Mouse (Mus musculus) hindbrain, embryonic 15.5 days (tissue): ENCODE data around the gene Eva1a. TPM values are rescaled to one million over a fixed set of nuclear protein-coding genes. Genes with fewer than 3 reads are reported as not detected.

Source experiments
- ATAC-seq: fragments of 200-750 bp; cut with Nextera tagmentation; 2 replicates; pipeline ENCODE4 v1.8.0; 2017; ENCODE audit warnings: low read depth, moderate number of reproducible peaks, moderate TSS enrichment; ENCODE audit not compliant: low FRiP score
- H3K27ac ChIP-seq: fragments of 300-500 bp; sonication (generic); replicated peaks from 2 replicates; pipeline ENCODE4 v1.5.1; 2015; ENCODE audit warnings: mild to moderate bottlenecking, inconsistent platforms
- H3K27me3 ChIP-seq: fragments of 300-500 bp; sonication (generic); 2 replicates; pipeline ENCODE4 v1.6.1; 2015; ENCODE audit warnings: control low read depth, inconsistent platforms
- H3K36me3 ChIP-seq: fragments of 300-500 bp; sonication (generic); 2 replicates; pipeline ENCODE4 v1.6.1; 2015; ENCODE audit warnings: control low read depth, inconsistent platforms
- H3K4me1 ChIP-seq: fragments of 300-500 bp; sonication (generic); replicated peaks from 2 replicates; pipeline ENCODE4 v1.6.1; 2015; ENCODE audit warnings: control low read depth, inconsistent platforms
- H3K4me2 ChIP-seq: fragments of 300-500 bp; sonication (generic); 2 replicates; pipeline ENCODE4 v1.6.1; 2015; ENCODE audit warnings: moderate library complexity, mild to moderate bottlenecking, inconsistent platforms
- H3K4me3 ChIP-seq: fragments of 300-500 bp; sonication (generic); 2 replicates; pipeline ENCODE4 v1.5.1; 2015; ENCODE audit warnings: mild to moderate bottlenecking, inconsistent platforms
- H3K9ac ChIP-seq: fragments of 300-500 bp; sonication (generic); 2 replicates; pipeline ENCODE4 v1.6.1; 2015; ENCODE audit warnings: inconsistent platforms
- H3K9me3 ChIP-seq: fragments of 300-500 bp; sonication (generic); 2 replicates; pipeline ENCODE4 v1.6.1; 2016; ENCODE audit warnings: control low read depth, inconsistent platforms
- WGBS: fragments of 180-500 bp; shearing (Covaris S2); methylation state at CpG from one replicate; pipeline ENCODE4 v1.1.7; 2015; 5-methylcytosine and 5-hydroxymethylcytosine counted together
- polyA plus RNA-seq: library from polyadenylated mRNA; unstranded; fragments of >200 nt; fragmentation: Nextera tagmentation; extraction: Ambion mirVana; gene quantifications from 2 replicates; pipeline ENCODE4 v1.2.1, GENCODE M21; 2015

Eva1a gene
- polyA plus RNA-seq, 1 experiment from 2014 or later: 0.49 TPM

DNA sequence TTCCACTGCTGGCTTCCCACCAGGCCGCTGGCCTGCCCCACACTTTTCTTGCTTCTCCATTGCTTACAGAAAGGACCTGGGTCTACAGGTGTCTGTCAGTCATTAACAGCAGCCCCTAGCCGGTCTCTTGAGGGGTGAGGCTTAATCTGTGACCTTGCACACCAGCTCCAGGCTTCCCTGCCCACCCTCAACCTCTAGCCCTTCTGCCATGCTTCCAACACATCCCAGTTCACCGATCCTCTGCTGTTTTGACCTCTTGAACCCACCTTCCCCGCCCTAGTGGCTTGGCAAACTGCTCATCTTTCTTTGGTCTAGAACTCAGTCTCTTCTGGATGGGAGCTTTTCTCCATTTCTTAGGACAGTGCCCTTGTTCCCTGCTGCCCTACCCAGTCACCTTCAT is 2.8 kb downstream of the Eva1a start:
- WGBS: 45% methylated on average over 4 of the region's 4 CpGs
- no peak for ATAC-seq
- Histone ChIP-seq H3K27ac (no peak overlapping the region), H3K27me3 (peaks cover 32% of the 10 kb centered on the region), H3K9ac (no peak overlapping the region), H3K4me1 (peaks cover 18% of the 10 kb centered on the region), H3K4me2 (no peak overlapping the region), H3K4me3 (no peak overlapping the region), H3K36me3 (no peaks in the 10 kb centered on the region), H3K9me3 (no peaks in the 10 kb centered on the region)

DNA sequence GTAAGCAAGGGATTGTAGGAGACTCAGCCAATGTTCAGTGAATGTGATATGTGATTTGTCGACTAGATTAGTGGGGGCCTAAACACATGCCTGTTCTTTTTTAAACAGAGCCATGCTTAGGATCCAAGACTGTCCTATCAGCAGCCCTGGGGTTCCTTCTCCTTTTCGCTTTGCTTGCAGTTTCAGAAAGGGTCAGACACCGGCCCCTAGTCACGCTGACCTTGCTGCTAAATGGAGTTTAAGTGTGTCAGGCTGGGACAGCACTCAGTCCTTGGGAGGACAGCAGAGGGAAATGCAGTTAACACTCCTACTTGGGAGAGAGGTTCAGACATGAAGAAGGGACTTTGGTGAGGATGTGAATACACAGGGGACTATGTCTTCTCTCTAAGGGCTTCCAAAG is 3.7 kb downstream of the Eva1a start:
- WGBS: 82% methylated on average over 4 of the region's 4 CpGs
- no peak overlapping the region for H3K27ac ChIP-seq
- no peak overlapping the region for H3K4me2 ChIP-seq
- no peak overlapping the region for H3K4me3 ChIP-seq
- H3K9ac ChIP-seq: no peak overlapping the region
- no peaks in the 10 kb centered on the region for H3K9me3 ChIP-seq
- H3K36me3 ChIP-seq: no peaks in the 10 kb centered on the region
- no peak for ATAC-seq
- H3K27me3 ChIP-seq: peaks cover 32% of the 10 kb centered on the region
- H3K4me1 ChIP-seq: peaks cover 18% of the 10 kb centered on the region

DNA sequence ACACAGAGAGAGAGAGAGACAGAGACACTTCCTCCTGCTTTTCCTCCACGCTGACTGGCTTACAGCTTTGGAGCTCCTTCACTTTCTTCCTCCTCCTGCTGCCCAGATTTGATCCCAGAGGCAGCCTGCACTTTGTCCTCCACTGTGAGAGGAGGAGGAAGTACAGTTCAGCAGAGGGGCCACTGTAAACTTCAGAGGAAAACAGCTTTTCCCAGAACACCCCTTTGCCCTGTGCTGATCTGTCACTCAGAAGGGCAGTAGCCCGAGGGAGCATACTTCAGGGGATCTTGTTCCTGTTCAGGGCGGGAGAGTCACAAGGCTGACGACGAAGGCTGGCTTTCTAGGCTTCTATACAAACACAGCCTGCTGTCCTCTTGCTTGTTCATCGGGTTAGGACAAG is 7.1 kb downstream of the Eva1a start:
- no peaks in the 10 kb centered on the region for H3K36me3 ChIP-seq
- peaks cover 15% of the 10 kb centered on the region for H3K27me3 ChIP-seq
- H3K4me3 ChIP-seq: no peak overlapping the region
- H3K9me3 ChIP-seq: no peaks in the 10 kb centered on the region
- no peak overlapping the region for H3K9ac ChIP-seq
- no peak overlapping the region for H3K27ac ChIP-seq
- peaks cover under 1% of the 10 kb centered on the region for H3K4me1 ChIP-seq
- no peak overlapping the region for H3K4me2 ChIP-seq
- 69% methylated on average over 6 of the region's 6 CpGs for WGBS
- ATAC-seq: no peak

DNA sequence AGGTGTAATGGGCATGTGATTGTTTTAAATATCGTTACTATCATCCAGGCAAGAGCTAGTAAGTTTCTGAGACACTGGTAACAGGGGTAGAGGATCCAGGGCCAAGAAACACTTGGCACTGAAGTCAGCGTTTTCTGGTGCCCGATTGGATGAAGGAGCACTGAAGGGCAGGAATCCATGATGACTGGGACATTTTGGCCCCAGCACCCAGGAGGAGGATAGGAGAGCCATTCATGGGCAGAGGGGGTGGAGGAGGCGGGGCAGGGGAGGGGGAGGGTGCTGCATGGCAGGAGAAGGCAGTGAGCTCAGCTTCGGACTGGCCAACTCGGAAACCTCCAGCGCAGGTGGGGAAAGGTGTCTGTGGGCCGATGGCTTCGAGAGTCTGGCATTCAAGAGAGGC is 9.4 kb downstream of the Eva1a start:
- no peak overlapping the region for H3K4me3 ChIP-seq
- no peak overlapping the region for H3K4me2 ChIP-seq
- H3K9ac ChIP-seq: no peak overlapping the region
- 83% methylated on average over 9 of the region's 9 CpGs for WGBS
- no peaks in the 10 kb centered on the region for H3K9me3 ChIP-seq
- ATAC-seq: no peak
- H3K27ac ChIP-seq: no peak overlapping the region
- H3K36me3 ChIP-seq: no peaks in the 10 kb centered on the region
- H3K27me3 ChIP-seq: no peaks in the 10 kb centered on the region
- no peaks in the 10 kb centered on the region for H3K4me1 ChIP-seq

DNA sequence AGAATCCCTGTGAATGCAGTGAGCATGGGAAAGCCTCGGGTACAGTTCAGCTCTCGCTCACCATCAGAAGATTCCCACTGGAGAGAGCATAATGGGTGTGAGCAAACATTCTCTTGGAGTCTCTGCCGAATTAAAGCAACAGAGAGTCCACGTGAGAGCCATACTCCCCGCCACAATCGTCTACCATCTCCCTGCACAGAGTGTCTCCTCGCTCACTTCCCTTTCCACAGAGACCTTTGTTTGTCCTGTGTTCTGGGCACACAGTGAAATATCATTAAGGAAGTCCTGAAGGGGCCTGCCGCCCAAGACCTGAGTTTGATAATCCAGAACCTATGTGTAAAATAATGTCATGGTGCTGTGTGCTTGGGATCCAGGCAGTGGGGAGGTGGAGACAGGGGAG is 10.7 kb downstream of the Eva1a start:
- H3K27ac ChIP-seq: no peak overlapping the region
- H3K4me3 ChIP-seq: no peak overlapping the region
- WGBS: 81% methylated on average over 8 of the region's 8 CpGs
- no peak overlapping the region for H3K4me2 ChIP-seq
- H3K9me3 ChIP-seq: no peaks in the 10 kb centered on the region
- H3K36me3 ChIP-seq: no peaks in the 10 kb centered on the region
- no peaks in the 10 kb centered on the region for H3K27me3 ChIP-seq
- H3K4me1 ChIP-seq: no peaks in the 10 kb centered on the region
- no peak overlapping the region for H3K9ac ChIP-seq
- no peak for ATAC-seq

DNA sequence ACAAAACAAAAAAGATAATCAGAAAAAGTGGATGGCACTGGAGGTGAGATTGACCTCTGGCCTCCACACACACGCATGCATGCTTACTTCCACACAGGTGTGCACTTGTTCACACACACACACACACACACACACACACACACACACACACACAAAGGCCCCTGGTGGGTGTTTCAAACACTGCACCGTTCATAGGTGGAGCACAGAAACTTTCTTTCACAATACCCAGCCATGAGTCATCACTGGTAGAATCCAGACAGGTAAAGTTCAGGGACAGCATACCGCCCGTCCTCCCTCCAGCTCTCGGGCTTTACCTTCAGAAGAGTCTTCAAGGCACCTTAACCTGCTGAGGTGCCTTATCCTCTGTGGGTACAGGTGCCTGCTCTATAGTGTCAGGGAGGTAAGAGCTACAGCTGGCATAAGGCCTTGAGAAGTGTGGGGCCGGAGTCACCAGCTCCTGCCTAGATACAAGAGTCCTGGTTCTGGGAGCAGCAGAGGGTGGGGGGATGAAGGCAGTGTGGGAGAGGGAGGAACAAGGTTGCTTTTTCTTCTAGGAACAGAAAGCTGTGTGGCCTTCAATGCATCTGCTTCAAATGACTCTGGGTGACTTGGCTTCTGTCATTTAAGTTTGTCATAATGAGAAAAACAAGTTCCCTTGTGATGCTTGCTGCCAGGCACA is 11.3 kb downstream of the Eva1a start:
- H3K36me3 ChIP-seq: no peaks in the 10 kb centered on the region
- 93% methylated on average over 6 of the region's 6 CpGs for WGBS
- H3K4me3 ChIP-seq: no peak overlapping the region
- H3K27ac ChIP-seq: no peak overlapping the region
- H3K9ac ChIP-seq: no peak overlapping the region
- H3K4me2 ChIP-seq: no peak overlapping the region
- no peaks in the 10 kb centered on the region for H3K4me1 ChIP-seq
- no peaks in the 10 kb centered on the region for H3K27me3 ChIP-seq
- ATAC-seq: no peak
- H3K9me3 ChIP-seq: no peaks in the 10 kb centered on the region

DNA sequence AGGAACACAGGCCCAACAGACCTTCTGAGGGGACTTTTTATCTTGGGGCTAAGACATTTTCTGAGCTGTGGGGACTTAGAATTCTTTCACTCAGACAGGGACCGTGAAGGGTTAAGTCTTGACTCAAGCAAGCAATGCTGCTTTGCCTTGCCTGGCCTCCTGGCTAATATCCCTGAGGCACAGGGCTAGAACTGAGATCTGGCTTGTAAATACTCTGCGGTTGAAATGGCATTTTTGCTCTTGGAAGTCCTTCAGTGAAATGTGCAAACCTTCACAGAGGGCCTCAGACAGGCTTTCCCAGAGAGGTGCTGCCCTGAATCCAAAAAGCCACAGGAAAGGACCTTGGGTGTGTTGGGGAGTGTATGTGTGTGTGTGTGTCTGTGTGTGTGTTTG is 11.9 kb downstream of the Eva1a start:
- H3K9me3 ChIP-seq: no peaks in the 10 kb centered on the region
- H3K4me1 ChIP-seq: no peaks in the 10 kb centered on the region
- no peak for ATAC-seq
- 87% methylated on average over 2 of the region's 2 CpGs for WGBS
- H3K4me3 ChIP-seq: no peak overlapping the region
- H3K27ac ChIP-seq: no peak overlapping the region
- H3K27me3 ChIP-seq: no peaks in the 10 kb centered on the region
- no peaks in the 10 kb centered on the region for H3K36me3 ChIP-seq
- H3K4me2 ChIP-seq: no peak overlapping the region
- no peak overlapping the region for H3K9ac ChIP-seq

DNA sequence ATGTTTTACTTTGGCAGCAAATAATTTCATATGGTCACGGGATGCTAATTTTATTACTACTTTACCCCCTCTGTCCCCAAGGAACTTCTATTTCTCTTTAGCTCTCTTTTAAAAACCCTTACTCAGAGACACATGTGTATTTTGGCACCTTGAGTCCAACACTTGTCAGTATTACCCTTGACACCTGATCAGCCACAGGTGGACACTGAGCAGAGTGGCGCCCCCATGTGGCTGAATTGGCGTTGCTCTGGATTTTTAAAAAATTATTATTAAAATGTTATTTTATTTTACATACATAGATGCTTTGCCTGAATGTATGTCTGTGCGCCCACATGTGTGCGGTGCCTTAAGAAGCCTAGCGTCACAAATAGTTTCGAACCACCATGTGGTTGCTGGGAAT is 14.0 kb downstream of the Eva1a start:
- WGBS: 77% methylated on average over 7 of the region's 7 CpGs
- Histone ChIP-seq H3K36me3 (no peaks in the 10 kb centered on the region), H3K4me3 (no peak overlapping the region), H3K4me2 (no peak overlapping the region), H3K27ac (no peak overlapping the region), H3K9ac (no peak overlapping the region), H3K27me3 (no peaks in the 10 kb centered on the region), H3K4me1 (no peaks in the 10 kb centered on the region), H3K9me3 (no peaks in the 10 kb centered on the region)
- ATAC-seq: no peak

DNA sequence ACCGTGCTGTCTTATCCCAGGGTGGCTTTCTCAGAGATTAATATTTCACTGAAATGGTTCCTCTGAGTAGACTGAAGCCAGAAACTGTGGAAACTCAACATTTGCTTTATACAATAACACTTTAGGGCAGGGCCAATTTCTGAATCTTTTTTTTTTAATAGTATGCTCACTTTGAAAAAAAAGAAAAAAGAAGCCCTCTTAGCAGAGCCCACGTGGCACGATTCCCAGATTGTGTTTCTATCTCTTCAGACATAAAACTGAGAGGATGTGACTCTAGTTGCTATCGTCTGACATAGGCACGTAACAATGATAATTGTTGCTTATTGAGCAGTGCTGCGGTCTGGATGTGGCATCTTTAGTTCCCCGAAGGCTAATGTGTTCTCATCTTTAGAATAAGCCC is 19.1 kb downstream of the Eva1a start:
- no peaks in the 10 kb centered on the region for H3K4me1 ChIP-seq
- H3K9ac ChIP-seq: no peak overlapping the region
- no peaks in the 10 kb centered on the region for H3K9me3 ChIP-seq
- ATAC-seq: no peak
- H3K27ac ChIP-seq: no peak overlapping the region
- WGBS: 75% methylated on average over 7 of the region's 7 CpGs
- H3K4me3 ChIP-seq: no peak overlapping the region
- H3K36me3 ChIP-seq: no peaks in the 10 kb centered on the region
- H3K4me2 ChIP-seq: no peak overlapping the region
- no peaks in the 10 kb centered on the region for H3K27me3 ChIP-seq

DNA sequence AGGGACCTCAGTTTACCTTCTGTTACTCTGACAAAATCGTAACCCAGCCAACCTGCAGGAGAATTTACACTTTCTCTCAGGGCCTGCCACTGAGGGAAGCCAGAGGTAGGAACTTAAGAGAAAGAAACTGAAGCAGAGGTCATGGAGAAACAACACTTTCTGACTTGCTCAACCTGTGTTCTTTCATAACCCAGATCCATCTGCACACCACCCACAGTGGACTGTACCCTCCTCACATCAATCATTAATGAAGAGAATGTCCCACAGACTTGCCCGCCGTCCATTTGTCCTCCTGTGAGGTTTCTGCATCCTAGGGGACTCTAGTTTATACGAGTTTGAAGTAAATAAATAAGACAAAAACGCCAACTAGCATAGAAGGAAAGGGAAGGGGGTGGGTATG is 24.4 kb downstream of the Eva1a start:
- H3K4me3 ChIP-seq: no peak overlapping the region
- no peak overlapping the region for H3K4me2 ChIP-seq
- no peaks in the 10 kb centered on the region for H3K36me3 ChIP-seq
- no peak overlapping the region for H3K9ac ChIP-seq
- H3K27me3 ChIP-seq: no peaks in the 10 kb centered on the region
- no peaks in the 10 kb centered on the region for H3K4me1 ChIP-seq
- ATAC-seq: no peak
- 87% methylated on average over 5 of the region's 5 CpGs for WGBS
- H3K27ac ChIP-seq: no peak overlapping the region
- no peaks in the 10 kb centered on the region for H3K9me3 ChIP-seq

DNA sequence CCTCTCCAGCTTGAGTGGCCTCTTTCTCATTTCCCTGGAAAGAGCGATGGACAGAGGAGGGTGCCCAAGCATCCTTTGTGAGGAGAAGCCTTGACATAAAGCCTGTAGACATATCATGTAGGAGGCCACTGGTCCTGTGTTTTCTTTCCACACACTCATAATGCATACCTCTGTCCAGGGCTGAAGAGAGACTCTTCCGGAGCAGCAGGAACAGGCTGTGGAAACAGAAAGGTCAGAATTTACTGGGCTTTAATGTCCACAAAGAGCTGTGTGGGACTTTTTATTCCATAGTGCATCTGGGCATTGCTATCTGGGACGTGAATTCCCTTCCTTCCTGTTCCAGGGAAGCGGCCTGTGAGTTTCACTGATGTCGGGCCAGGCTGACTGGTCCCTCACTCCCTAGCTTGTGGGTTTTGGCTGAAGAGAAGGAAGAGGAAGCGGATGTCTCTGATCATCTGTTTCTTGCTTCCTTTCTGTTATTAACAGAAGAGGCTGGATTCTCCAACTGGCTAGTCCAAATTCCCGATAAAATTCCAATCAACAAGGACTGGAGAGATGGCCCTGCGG is 25.8 kb downstream of the Eva1a start:
- H3K9ac ChIP-seq: no peak overlapping the region
- no peak overlapping the region for H3K4me2 ChIP-seq
- WGBS: 89% methylated on average over 8 of the region's 8 CpGs
- H3K9me3 ChIP-seq: no peaks in the 10 kb centered on the region
- no peak overlapping the region for H3K4me3 ChIP-seq
- ATAC-seq: no peak
- H3K27me3 ChIP-seq: no peaks in the 10 kb centered on the region
- H3K4me1 ChIP-seq: no peaks in the 10 kb centered on the region
- no peaks in the 10 kb centered on the region for H3K36me3 ChIP-seq
- no peak overlapping the region for H3K27ac ChIP-seq

DNA sequence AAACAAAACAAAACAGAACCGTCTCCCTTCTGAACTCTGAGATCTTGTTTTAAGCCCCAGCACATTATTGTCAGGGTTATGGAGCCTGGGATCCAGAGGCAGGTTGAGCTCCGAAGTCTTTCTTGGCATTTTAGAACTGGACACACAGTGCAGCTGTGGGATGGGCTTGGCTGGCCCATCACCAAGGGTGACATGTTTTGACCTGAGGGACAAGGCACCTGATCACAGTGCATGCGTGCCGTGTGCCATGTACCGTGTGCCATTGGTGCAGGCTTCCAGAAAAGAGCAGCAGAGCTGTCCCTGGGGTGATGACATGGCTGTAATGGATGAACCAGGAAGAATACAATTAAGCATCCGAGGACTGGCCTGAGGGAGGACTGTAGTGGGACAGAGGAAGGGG is 29.6 kb downstream of the Eva1a start:
- WGBS: 75% methylated on average over 6 of the region's 6 CpGs
- ATAC-seq: no peak
- no peak overlapping the region for H3K9ac ChIP-seq
- H3K27ac ChIP-seq: no peak overlapping the region
- H3K4me2 ChIP-seq: no peak overlapping the region
- H3K9me3 ChIP-seq: no peaks in the 10 kb centered on the region
- no peaks in the 10 kb centered on the region for H3K36me3 ChIP-seq
- no peaks in the 10 kb centered on the region for H3K27me3 ChIP-seq
- H3K4me3 ChIP-seq: no peak overlapping the region
- H3K4me1 ChIP-seq: no peaks in the 10 kb centered on the region

DNA sequence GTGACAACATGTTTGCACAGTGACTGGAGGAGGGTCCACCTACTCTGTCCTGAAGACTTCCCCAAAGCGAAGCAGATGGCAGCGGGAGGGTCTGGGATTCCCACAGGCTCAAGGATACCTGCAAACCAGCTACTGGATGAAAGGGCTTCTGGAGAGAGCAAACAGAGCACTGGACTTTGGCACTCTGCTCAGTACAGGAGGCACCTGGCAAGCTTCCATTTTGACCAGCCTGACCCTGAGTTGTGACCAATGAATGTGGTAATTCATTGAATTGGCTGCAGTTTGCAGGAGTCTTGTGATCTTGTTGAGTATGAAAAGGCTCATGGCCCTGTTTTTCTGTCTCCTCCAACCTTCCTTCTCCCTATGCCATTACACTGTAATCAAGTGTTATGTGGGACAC is 32.2 kb downstream of the Eva1a start:
- no peak for ATAC-seq
- no peak overlapping the region for H3K4me3 ChIP-seq
- 92% methylated on average over 2 of the region's 2 CpGs for WGBS

More for the DNA sequence above, 32.2 kb downstream of the Eva1a start:
- Histone ChIP-seq H3K36me3 (no peaks in the 10 kb centered on the region), H3K27ac (no peak overlapping the region), H3K4me2 (no peak overlapping the region), H3K9me3 (no peaks in the 10 kb centered on the region), H3K27me3 (no peaks in the 10 kb centered on the region), H3K9ac (no peak overlapping the region), H3K4me1 (no peaks in the 10 kb centered on the region)
